Mouse (Mus musculus): ENCODE measurements around the gene Gm49450. TPM values are rescaled to one million over a fixed set of nuclear protein-coding genes. Genes with fewer than 3 reads are reported as not detected.

Gm49450 gene
- polyA plus RNA-seq, 1 experiment from 2014 or later: not detected

GRCm38 (mm10) chr15:98897928-98898800, 55.2 kb downstream of the Gm49450 start, which contains the start of gene Dhh:
Dhh (minus strand) TSS chr15:98898540.
- H3K9ac ChIP-seq: peak within 1 kb of the TSS; percentile 25; the same call in 1 of the 2 replicates
- WGBS: 1% methylated on average over 41 of the region's 41 CpGs
- no peak for DNase-seq (ENCODE audit: low spot score)

GRCm38 (mm10) chr15:98897495-98897894, 55.9 kb downstream of the Gm49450 start:
- Histone ChIP-seq H3K9ac (peak overlapping the region; percentile 25; the same call in 1 of the 2 replicates), H3K4me3 (replicated peaks; ENCODE audit: low read length) (peak overlapping the region; percentile 12; the same call in 1 of the 2 replicates)
- WGBS: 3% methylated on average over 10 of the region's 10 CpGs

More at GRCm38 (mm10) chr15:98897928-98898800, 55.2 kb downstream of the Gm49450 start, which contains the start of gene Dhh:
- Histone ChIP-seq H3K4me3 (replicated peaks; ENCODE audit: low read length) (peak within 1 kb of the TSS; percentile 12; the same call in 1 of the 2 replicates), H3K36me3 (replicated peaks; ENCODE audit: control insufficient read depth, insufficient read depth) (peaks cover 3% of the 10 kb centered on the region; the same call in 1 of the 2 replicates), H3K4me1 (replicated peaks; ENCODE audit: control insufficient read depth, insufficient read depth, low read length) (peaks cover 30% of the 10 kb centered on the region), H3K9me3 (ENCODE audit: control insufficient read depth, low read length) (no peaks in the 10 kb centered on the region), H3K27me3 (ENCODE audit: control insufficient read depth, insufficient read depth, low read length) (peaks cover 74% of the 10 kb centered on the region), H3K27ac (no peak within 1 kb of the TSS), H3K4me2 (replicated peaks) (peak within 1 kb of the TSS; percentile 36)
- ATAC-seq (ENCODE audit: low FRiP score): no peak

GRCm38 (mm10) chr15:98895635-98896589, 57.4 kb downstream of the Gm49450 start:
- no peak for ATAC-seq (ENCODE audit: low FRiP score)
- peak overlapping the region; percentile 35 for H3K9ac ChIP-seq

More at GRCm38 (mm10) chr15:98897495-98897894, 55.9 kb downstream of the Gm49450 start:
- Histone ChIP-seq H3K27ac (no peak overlapping the region), H3K4me2 (replicated peaks) (peak overlapping the region; percentile 36; the same call in 1 of the 2 replicates), H3K27me3 (ENCODE audit: control insufficient read depth, insufficient read depth, low read length) (peaks cover 81% of the 10 kb centered on the region), H3K9me3 (ENCODE audit: control insufficient read depth, low read length) (no peaks in the 10 kb centered on the region), H3K36me3 (replicated peaks; ENCODE audit: control insufficient read depth, insufficient read depth) (no peaks in the 10 kb centered on the region), H3K4me1 (replicated peaks; ENCODE audit: control insufficient read depth, insufficient read depth, low read length) (peaks cover 30% of the 10 kb centered on the region)
- DNase-seq (ENCODE audit: low spot score) (no peak), ATAC-seq (ENCODE audit: low FRiP score) (no peak)

GRCm38 (mm10) chr15:98894746-98895634, 58.4 kb downstream of the Gm49450 start:
- peak overlapping the region; percentile 92 for H3K4me2 ChIP-seq (replicated peaks)
- WGBS: 3% methylated on average over 38 of the region's 38 CpGs
- no peaks in the 10 kb centered on the region for H3K9me3 ChIP-seq (ENCODE audit: control insufficient read depth, low read length)
- peak overlapping the region; percentile 42 for H3K4me3 ChIP-seq (replicated peaks; ENCODE audit: low read length)
- H3K27ac ChIP-seq: no peak overlapping the region
- peak overlapping the region; percentile 54; the same call in 1 of the 2 replicates for H3K9ac ChIP-seq
- H3K27me3 ChIP-seq (ENCODE audit: control insufficient read depth, insufficient read depth, low read length): peaks cover 88% of the 10 kb centered on the region
- no peaks in the 10 kb centered on the region for H3K36me3 ChIP-seq (replicated peaks; ENCODE audit: control insufficient read depth, insufficient read depth)
- no peak for ATAC-seq (ENCODE audit: low FRiP score)
- peaks cover 30% of the 10 kb centered on the region for H3K4me1 ChIP-seq (replicated peaks; ENCODE audit: control insufficient read depth, insufficient read depth, low read length)
- no peak for DNase-seq (ENCODE audit: low spot score)

More at GRCm38 (mm10) chr15:98895635-98896589, 57.4 kb downstream of the Gm49450 start:
- Histone ChIP-seq H3K4me1 (replicated peaks; ENCODE audit: control insufficient read depth, insufficient read depth, low read length) (peaks cover 30% of the 10 kb centered on the region), H3K36me3 (replicated peaks; ENCODE audit: control insufficient read depth, insufficient read depth) (no peaks in the 10 kb centered on the region), H3K9me3 (ENCODE audit: control insufficient read depth, low read length) (no peaks in the 10 kb centered on the region), H3K4me2 (replicated peaks) (peak overlapping the region; percentile 92), H3K4me3 (replicated peaks; ENCODE audit: low read length) (peak overlapping the region; percentile 24), H3K27me3 (ENCODE audit: control insufficient read depth, insufficient read depth, low read length) (peaks cover 94% of the 10 kb centered on the region), H3K27ac (no peak overlapping the region)
- WGBS: 3% methylated on average over 41 of the region's 41 CpGs
- peak; percentile 58 for DNase-seq (ENCODE audit: low spot score)

- Histone ChIP-seq H3K27me3 (ENCODE audit: control insufficient read depth, insufficient read depth, low read length) (peaks cover 80% of the 10 kb centered on the region), H3K9ac (peak within 1 kb of the TSS; percentile 54), H3K9me3 (ENCODE audit: control insufficient read depth, low read length) (no peaks in the 10 kb centered on the region), H3K4me1 (replicated peaks; ENCODE audit: control insufficient read depth, insufficient read depth, low read length) (peaks cover 30% of the 10 kb centered on the region), H3K4me2 (replicated peaks) (peak within 1 kb of the TSS; percentile 92), H3K27ac (no peak within 1 kb of the TSS), H3K4me3 (replicated peaks; ENCODE audit: low read length) (peak within 1 kb of the TSS; percentile 42), H3K36me3 (replicated peaks; ENCODE audit: control insufficient read depth, insufficient read depth) (no peaks in the 10 kb centered on the region)
- DNase-seq (ENCODE audit: low spot score) (no peak), ATAC-seq (ENCODE audit: low FRiP score) (0 out of 2 replicates have a peak, but pooled peaks have one; percentile 24)
- 1% methylated on average over 77 of the region's 77 CpGs for WGBS
Measured at GRCm38 (mm10) chr15:98893940-98894745, 59.2 kb downstream of the Gm49450 start, which contains the start of gene Rhebl1. Rhebl1 (minus strand) TSS chr15:98894540.

GRCm38 (mm10) chr15:98893036-98893435, 60.3 kb downstream of the Gm49450 start:
- 38% methylated on average over 4 of the region's 4 CpGs for whole genome bisulfite sequencing
- H3K27me3 ChIP-seq (ENCODE audit: control insufficient read depth, insufficient read depth, low read length): peaks cover 69% of the 10 kb centered on the region

GRCm38 (mm10) chr15:98891907-98892606, 61.3 kb downstream of the Gm49450 start:
- Histone ChIP-seq H3K4me3 (replicated peaks; ENCODE audit: low read length) (no peak overlapping the region), H3K36me3 (replicated peaks; ENCODE audit: control insufficient read depth, insufficient read depth) (no peaks in the 10 kb centered on the region), H3K4me2 (replicated peaks) (no peak overlapping the region), H3K27ac (no peak overlapping the region), H3K9ac (no peak overlapping the region), H3K27me3 (ENCODE audit: control insufficient read depth, insufficient read depth, low read length) (peaks cover 59% of the 10 kb centered on the region), H3K9me3 (ENCODE audit: control insufficient read depth, low read length) (no peaks in the 10 kb centered on the region), H3K4me1 (replicated peaks; ENCODE audit: control insufficient read depth, insufficient read depth, low read length) (peaks cover 25% of the 10 kb centered on the region)
- ATAC-seq (ENCODE audit: low FRiP score) (peak; percentile 64; the same call in 1 of the 2 replicates), DNase-seq (ENCODE audit: low spot score) (peak; percentile 77)
- 51% methylated on average over 6 of the region's 6 CpGs for WGBS

More at GRCm38 (mm10) chr15:98893036-98893435, 60.3 kb downstream of the Gm49450 start:
- no peak overlapping the region for H3K9ac ChIP-seq
- H3K9me3 ChIP-seq (ENCODE audit: control insufficient read depth, low read length): no peaks in the 10 kb centered on the region
- H3K4me3 ChIP-seq (replicated peaks; ENCODE audit: low read length): no peak overlapping the region
- ATAC-seq (ENCODE audit: low FRiP score) (no peak), DNase-seq (ENCODE audit: low spot score) (no peak)
- H3K4me2 ChIP-seq (replicated peaks): no peak overlapping the region
- H3K36me3 ChIP-seq (replicated peaks; ENCODE audit: control insufficient read depth, insufficient read depth): no peaks in the 10 kb centered on the region
- no peak overlapping the region for H3K27ac ChIP-seq
- H3K4me1 ChIP-seq (replicated peaks; ENCODE audit: control insufficient read depth, insufficient read depth, low read length): peaks cover 28% of the 10 kb centered on the region
